Mouse (Mus musculus): ENCODE data around the gene Stx3. TPM values are rescaled to one million over a fixed set of nuclear protein-coding genes. Genes with fewer than 3 reads are reported as not detected.

Gene Stx3
- polyA plus RNA-seq (2012; rRNA removed): 18.1 and 22.3 TPM in 2 replicates

GRCm38 (mm10) chr19:11819143-11819700 lies at the start of gene Stx3:
Gene Stx3, minus strand, starts transcription at chr19:11819403.

GRCm38 (mm10) chr19:11860966-11861365 lies 41.8 kb upstream of the Stx3 start, which contains the start of gene Olfr1418:
Gene Olfr1418, minus strand, starts transcription at chr19:11861066.

GRCm38 (mm10) chr19:11839119-11839518 lies 19.9 kb upstream of the Stx3 start, which contains the start of gene Olfr1417:
Gene Olfr1417, minus strand, starts transcription at chr19:11839219.

GRCm38 (mm10) chr19:11770205-11770892 lies 48.9 kb downstream of the Stx3 start, which contains the start of gene Mrpl16:
Gene Mrpl16, plus strand, starts transcription at chr19:11770391.

GRCm38 (mm10) chr19:11747298-11747697 lies 71.9 kb downstream of the Stx3 start, which contains the start of gene Gif:
Gene Gif, plus strand, starts transcription at chr19:11747554.

Other genes with a start within 250 kb of the Stx3 start
- 1.2 TPM in 2 replicates for gene Ms4a6d, start 214.6 kb downstream of the Stx3 start, polyA plus RNA-seq (2012; rRNA removed)
- gene Ms4a2, start 195.7 kb downstream of the Stx3 start, polyA plus RNA-seq (2012; rRNA removed): not detected in 2 replicates
- gene Ms4a3, start 178.6 kb downstream of the Stx3 start, polyA plus RNA-seq (2012; rRNA removed): not detected in 2 replicates
- not detected in 2 replicates for gene Oosp2, start 158.8 kb downstream of the Stx3 start, polyA plus RNA-seq (2012; rRNA removed)
- gene Oosp1, start 128.3 kb downstream of the Stx3 start, polyA plus RNA-seq (2012; rRNA removed): not detected in 2 replicates
- not detected in 2 replicates for gene Oosp3, start 122.3 kb downstream of the Stx3 start, polyA plus RNA-seq (2012; rRNA removed)
- not detected in 2 replicates for gene Gif, start 71.8 kb downstream of the Stx3 start, polyA plus RNA-seq (2012; rRNA removed)
- 6.7 and 7.3 TPM in 2 replicates for gene Mrpl16, start 49.0 kb downstream of the Stx3 start, polyA plus RNA-seq (2012; rRNA removed)
- gene Olfr1417, start 19.8 kb upstream of the Stx3 start, polyA plus RNA-seq (2012; rRNA removed): not detected in 2 replicates
- not detected in 2 replicates for gene Olfr1418, start 41.7 kb upstream of the Stx3 start, polyA plus RNA-seq (2012; rRNA removed)
- not detected in 2 replicates for gene Olfr1419, start 55.7 kb upstream of the Stx3 start, polyA plus RNA-seq (2012; rRNA removed)
- gene Olfr1420, start 67.2 kb upstream of the Stx3 start, polyA plus RNA-seq (2012; rRNA removed): not detected in 2 replicates
- gene Patl1, start 93.0 kb upstream of the Stx3 start, polyA plus RNA-seq (2012; rRNA removed): 8.1 and 9.0 TPM in 2 replicates
- 15.3 and 15.4 TPM in 2 replicates for gene Osbp, start 146.5 kb upstream of the Stx3 start, polyA plus RNA-seq (2012; rRNA removed)
- gene Olfr1423, start 221.9 kb upstream of the Stx3 start, polyA plus RNA-seq (2012; rRNA removed): not detected in 2 replicates
- gene Olfr1424, start 243.3 kb upstream of the Stx3 start, polyA plus RNA-seq (2012; rRNA removed): not detected in 2 replicates